Mouse (Mus musculus) frontal cortex, adult 2 months (tissue): ENCODE data around the gene Parp11. TPM values are rescaled to one million over a fixed set of nuclear protein-coding genes. Genes with fewer than 3 reads are reported as not detected.

Source experiments
- DNase-seq, 2 experiments: peaks; one replicate each; pipeline ENCODE4 v3.0.0; 2022; ENCODE audit warnings: low spot score in 1 of 2; ENCODE audit errors: extremely low spot score in 1 of 2
- polyA plus RNA-seq: library from polyadenylated mRNA; depleted of rRNA; stranded (reverse); fragments of >200 nt; gene quantifications from 2 replicates; pipeline ENCODE4 v1.2.3, GENCODE M21; 2012; rRNA removed

Parp11 gene
- polyA plus RNA-seq, 1 experiment: 32.0 TPM

DNA sequence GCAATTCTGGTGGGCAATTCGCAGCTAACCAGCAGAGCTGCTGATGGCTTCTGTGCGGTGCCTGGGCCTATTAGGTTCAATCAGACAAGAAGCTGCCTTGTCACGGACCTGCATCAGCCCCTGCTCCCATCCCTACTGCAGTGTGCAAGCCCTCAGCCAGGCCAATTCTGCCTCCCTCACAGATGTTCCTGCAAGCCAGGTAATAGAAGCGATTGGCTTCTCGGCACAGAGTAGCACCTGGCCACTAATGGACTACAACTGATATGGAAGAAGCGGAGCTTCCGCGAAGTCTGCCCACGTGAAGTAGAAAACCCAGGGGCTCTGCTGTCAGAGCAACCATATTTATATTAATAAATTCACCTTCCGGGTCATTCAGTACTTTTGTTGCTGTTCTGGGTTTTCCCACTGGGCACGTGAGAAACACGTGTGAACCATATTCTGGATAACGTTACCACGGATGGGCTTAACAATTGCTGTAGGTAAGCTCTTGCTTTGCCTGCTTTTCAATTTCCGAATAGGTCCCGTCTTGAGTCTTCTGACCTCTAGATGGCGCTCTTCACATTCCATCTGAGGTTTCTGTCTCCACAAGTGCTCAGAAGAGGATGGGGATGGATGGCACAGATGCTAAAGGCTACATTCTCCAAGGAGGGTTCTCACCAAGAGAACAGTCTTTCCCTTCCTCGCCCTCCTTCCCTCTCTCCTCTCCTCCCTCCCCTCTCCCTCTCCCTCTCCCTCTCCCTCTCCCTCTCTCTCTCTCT lies 95.2 kb downstream of the Parp11 start:
- peak; percentile 59 to 92 for DNase-seq

Other genes with a start within 250 kb of the Parp11 start
- 0.90 and 0.96 TPM in 2 replicates for gene Cracr2a, start 114.5 kb downstream of the Parp11 start, polyA plus RNA-seq